Mouse (Mus musculus) liver, embryonic 15.5 days (tissue): Measurements from ENCODE around the gene Gm572. TPM values are rescaled to one million over a fixed set of nuclear protein-coding genes. Genes with fewer than 3 reads are reported as not detected.

ENCODE experiments used
- ATAC-seq: fragments of 200-750 bp; cut with Nextera tagmentation; 2 replicates; pipeline ENCODE4 v1.8.0; 2017; ENCODE audit warnings: moderate number of reproducible peaks, mild to moderate bottlenecking, moderate library complexity; ENCODE audit not compliant: insufficient read depth
- H3K27ac ChIP-seq: fragments of 300-500 bp; sonication (generic); replicated peaks from 2 replicates; pipeline ENCODE4 v1.5.1; 2015; ENCODE audit warnings: mild to moderate bottlenecking, inconsistent platforms
- H3K27me3 ChIP-seq: fragments of 300-500 bp; sonication (generic); 2 replicates; pipeline ENCODE4 v1.6.1; 2015; ENCODE audit warnings: mild to moderate bottlenecking, inconsistent platforms
- H3K36me3 ChIP-seq: fragments of 300-500 bp; sonication (generic); replicated peaks from 2 replicates; pipeline ENCODE4 v1.6.1; 2015; ENCODE audit warnings: moderate library complexity, mild to moderate bottlenecking, inconsistent platforms
- H3K4me1 ChIP-seq: fragments of 300-500 bp; sonication (generic); replicated peaks from 2 replicates; pipeline ENCODE4 v1.6.1; 2015; ENCODE audit warnings: inconsistent platforms
- H3K4me2 ChIP-seq: fragments of 300-500 bp; sonication (generic); 2 replicates; pipeline ENCODE4 v1.6.1; 2015; ENCODE audit warnings: moderate library complexity, mild to moderate bottlenecking, inconsistent platforms
- H3K4me3 ChIP-seq: fragments of 300-500 bp; sonication (generic); replicated peaks from 2 replicates; pipeline ENCODE4 v1.5.1; 2015; ENCODE audit warnings: mild to moderate bottlenecking, inconsistent platforms
- H3K9ac ChIP-seq: fragments of 300-500 bp; sonication (generic); 2 replicates; pipeline ENCODE4 v1.6.1; 2015; ENCODE audit warnings: moderate library complexity, mild to moderate bottlenecking, inconsistent platforms
- H3K9me3 ChIP-seq: fragments of 300-500 bp; sonication (generic); replicated peaks from 2 replicates; pipeline ENCODE4 v1.6.1; 2016; ENCODE audit warnings: inconsistent platforms
- WGBS: fragments of 180-500 bp; shearing (Covaris S2); methylation state at CpG from one replicate; pipeline ENCODE4 v1.1.7; 2015; ENCODE audit warnings: mixed read lengths; ENCODE audit not compliant: insufficient replicate concordance; 5-methylcytosine and 5-hydroxymethylcytosine counted together
- polyA plus RNA-seq: library from polyadenylated mRNA; unstranded; fragments of >200 nt; fragmentation: Nextera tagmentation; extraction: Ambion mirVana; gene quantifications from 2 replicates; pipeline ENCODE4 v1.2.1, GENCODE M21; 2015

Gm572 gene
- polyA plus RNA-seq, 1 experiment from 2014 or later, result not detected

DNA sequence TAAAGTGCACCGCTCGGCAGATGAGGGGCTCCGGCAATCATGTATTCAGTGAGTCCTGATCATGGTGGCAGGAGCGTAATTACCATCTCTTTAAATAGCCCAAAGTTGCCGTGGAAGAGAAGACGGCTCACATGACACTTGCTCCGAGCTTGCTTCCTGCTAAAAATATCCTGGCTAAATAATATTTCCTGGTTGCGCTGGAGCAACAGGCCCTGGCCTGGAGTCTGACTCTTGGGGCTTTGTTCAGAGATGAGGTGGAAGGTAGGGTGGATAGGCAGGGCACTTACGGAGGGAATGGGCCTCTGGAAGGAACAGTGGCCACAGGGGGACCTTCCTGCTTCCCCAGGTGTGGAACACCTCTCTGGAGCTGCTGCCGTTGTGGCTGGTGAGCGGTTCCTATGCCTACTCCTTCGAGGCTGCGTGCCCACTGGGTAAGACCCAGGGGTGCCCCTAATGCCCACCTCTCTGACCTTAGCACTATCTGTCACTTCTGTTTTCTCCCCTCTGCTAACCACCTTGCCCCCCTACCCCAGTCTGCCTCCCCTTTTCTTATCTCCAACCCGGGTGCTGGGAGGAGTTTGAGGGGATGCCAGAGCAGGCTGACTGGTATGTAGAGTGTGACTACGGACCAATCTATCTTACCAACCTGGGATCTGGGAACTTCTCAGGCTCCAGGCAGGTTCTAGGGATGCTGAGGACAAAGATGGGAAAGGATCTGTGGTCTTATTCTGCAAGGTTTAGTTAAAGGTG is 24.1 kb downstream of the Gm572 start:
- Histone ChIP-seq H3K4me2 (no peak overlapping the region), H3K9me3 (no peaks in the 10 kb centered on the region), H3K4me3 (no peak overlapping the region), H3K36me3 (no peaks in the 10 kb centered on the region), H3K27me3 (peaks cover 22% of the 10 kb centered on the region), H3K9ac (no peak overlapping the region), H3K27ac (no peak overlapping the region), H3K4me1 (peaks cover 22% of the 10 kb centered on the region)
- ATAC-seq, result no peak
- 74% methylated on average over 15 of the region's 15 CpGs for WGBS

DNA sequence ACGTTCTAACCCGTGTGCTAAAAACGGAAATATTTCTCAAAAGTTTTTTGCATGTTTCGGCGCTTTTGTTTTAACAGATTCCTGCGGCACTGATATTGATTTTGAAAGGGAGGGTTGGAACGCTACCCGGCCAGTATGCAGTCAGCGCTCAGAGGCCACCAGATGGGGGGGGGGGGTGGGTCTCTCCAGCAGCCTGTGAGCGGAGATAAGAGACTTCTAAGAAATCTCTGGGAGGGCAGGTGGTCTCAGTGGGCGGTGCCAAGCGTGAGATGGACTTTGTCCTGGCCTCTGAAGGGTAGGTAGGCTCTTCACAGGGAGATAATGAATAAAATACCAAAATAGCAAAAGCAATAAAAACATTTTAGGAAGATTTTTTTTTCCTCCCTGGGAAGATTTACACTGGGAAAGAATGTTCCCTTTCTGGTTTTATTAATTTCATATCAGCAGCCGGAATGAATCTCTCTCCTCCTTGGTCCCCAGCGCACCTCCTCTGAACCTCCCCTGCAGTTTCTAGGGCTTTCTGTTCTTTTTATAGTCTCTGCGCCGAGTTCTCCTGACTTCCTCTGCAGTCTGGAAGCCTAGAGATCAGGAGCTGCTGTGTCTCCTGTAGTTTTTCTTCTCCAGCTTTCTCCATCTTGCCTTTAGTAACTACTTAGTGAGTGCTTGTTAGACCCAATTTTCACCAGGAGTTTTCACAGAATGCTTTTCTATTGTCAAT is 28.3 kb downstream of the Gm572 start:
- WGBS, result 3% methylated on average over 16 of the region's 16 CpGs
- ATAC-seq, result peak; percentile 79
- Histone ChIP-seq H3K4me2 (peak overlapping the region; percentile 58), H3K4me3 (peak overlapping the region; percentile 17; the same call in 1 of the 2 replicates), H3K27ac (no peak overlapping the region), H3K9me3 (no peaks in the 10 kb centered on the region), H3K9ac (no peak overlapping the region), H3K36me3 (no peaks in the 10 kb centered on the region), H3K27me3 (peaks cover 22% of the 10 kb centered on the region), H3K4me1 (peaks cover 35% of the 10 kb centered on the region)

DNA sequence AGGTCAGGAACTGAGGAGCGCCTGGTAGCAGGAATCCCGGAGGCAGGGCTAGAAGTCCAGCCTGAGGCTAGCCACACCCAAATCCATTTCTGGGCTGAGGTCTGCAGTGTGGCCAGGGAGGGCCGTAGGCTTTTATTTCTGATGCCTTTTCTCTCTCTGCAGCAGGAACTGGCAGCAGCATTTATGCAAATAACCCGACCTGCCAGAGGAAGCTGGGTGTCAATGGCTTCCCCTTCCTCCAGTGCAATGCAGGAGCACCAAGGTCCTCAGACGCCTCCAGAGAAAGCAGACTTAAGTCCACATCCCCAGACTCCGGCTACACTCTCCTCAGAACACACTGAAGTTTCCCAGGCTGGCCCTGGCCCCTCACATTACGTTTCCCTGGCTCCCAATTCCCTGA is 31.9 kb downstream of the Gm572 start:
- no peak overlapping the region for H3K27ac ChIP-seq
- WGBS, result 36% methylated on average over 7 of the region's 7 CpGs
- H3K9ac ChIP-seq, result no peak overlapping the region
- no peak for ATAC-seq
- peaks cover 54% of the 10 kb centered on the region for H3K4me1 ChIP-seq
- H3K4me3 ChIP-seq, result no peak overlapping the region
- H3K4me2 ChIP-seq, result no peak overlapping the region
- H3K27me3 ChIP-seq, result peaks cover 22% of the 10 kb centered on the region
- no peaks in the 10 kb centered on the region for H3K9me3 ChIP-seq
- H3K36me3 ChIP-seq, result no peaks in the 10 kb centered on the region

DNA sequence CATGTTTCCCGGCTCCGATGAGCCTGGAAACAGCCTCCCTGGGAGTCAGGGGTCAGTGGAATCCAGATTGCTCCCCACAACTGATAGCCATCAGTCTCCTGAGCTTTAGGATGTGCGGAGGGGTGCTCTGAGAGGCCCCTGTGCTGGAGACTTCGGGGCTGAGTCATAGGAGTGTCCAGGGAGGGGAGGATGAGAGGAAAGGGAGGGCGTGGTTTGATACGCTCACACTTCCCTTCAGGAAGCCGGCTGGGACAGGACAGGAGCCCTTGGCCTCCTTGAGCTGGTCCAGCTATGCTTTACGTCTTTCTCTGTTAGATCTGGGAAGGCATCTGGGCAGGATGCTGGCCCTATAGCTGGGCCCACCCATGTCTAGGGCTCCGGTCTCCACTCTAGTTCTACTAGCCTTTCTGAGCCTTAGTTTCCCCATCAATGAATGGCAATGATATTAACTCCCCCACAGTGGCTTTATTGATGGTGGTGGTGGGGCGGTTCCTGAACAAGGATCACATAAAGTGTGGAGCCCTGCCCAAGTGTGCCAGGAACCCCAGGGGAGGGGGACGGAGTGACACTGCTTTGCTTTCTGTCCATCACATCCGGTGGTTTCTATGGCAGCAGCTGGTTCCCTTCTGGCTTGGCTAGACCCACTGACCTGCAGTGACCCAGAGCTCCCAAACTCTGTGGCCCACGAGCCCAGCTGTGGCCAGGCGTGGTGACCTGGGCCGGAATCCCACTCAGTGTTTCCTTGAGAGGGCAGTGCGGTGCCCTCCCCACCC is 33.3 kb downstream of the Gm572 start:
- peak; percentile 23; the same call in 1 of the 2 replicates for ATAC-seq
- Histone ChIP-seq H3K9me3 (no peaks in the 10 kb centered on the region), H3K4me3 (no peak overlapping the region), H3K27ac (no peak overlapping the region), H3K9ac (no peak overlapping the region), H3K36me3 (no peaks in the 10 kb centered on the region), H3K4me1 (peaks cover 53% of the 10 kb centered on the region), H3K27me3 (peaks cover 22% of the 10 kb centered on the region), H3K4me2 (no peak overlapping the region)
- WGBS, result 29% methylated on average over 15 of the region's 16 CpGs

DNA sequence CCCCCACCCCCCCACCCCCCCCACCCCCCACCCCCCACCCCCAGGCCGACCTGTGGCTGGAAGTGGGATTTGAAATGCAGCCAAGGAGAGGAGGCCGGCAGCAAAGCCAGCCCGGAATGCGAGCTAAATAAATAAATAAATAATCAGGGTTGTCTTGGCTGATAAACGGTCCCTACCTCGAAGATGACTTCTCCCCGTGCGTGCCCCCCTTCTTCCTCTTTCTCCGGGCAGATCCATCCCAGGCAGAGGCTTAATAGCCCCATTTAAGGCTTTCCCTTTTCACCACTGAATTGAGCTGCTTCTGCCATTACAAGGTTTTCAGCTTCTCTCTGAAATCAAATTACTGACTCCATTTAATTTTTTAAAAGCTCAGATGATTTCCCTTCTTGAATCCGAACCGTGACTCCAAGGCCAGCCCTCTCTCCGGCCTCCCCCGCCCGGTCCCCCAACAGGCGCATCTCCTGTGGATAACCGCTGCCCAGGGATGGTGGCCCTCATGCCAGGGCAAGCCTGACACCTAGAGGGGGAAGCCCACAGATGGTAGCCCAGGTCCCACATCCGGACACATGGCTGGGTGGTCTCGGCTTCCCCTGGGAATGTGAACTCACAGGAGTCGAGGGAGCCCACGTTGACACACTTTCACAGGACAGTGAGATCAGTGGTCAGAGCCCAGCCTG is 34.0 kb downstream of the Gm572 start:
- H3K4me3 ChIP-seq, result no peak overlapping the region
- H3K27me3 ChIP-seq, result peaks cover 22% of the 10 kb centered on the region
- H3K4me1 ChIP-seq, result peaks cover 53% of the 10 kb centered on the region
- 41% methylated on average over 20 of the region's 20 CpGs for WGBS
- H3K4me2 ChIP-seq, result no peak overlapping the region
- H3K27ac ChIP-seq, result no peak overlapping the region
- H3K9me3 ChIP-seq, result no peaks in the 10 kb centered on the region
- H3K36me3 ChIP-seq, result no peaks in the 10 kb centered on the region
- no peak overlapping the region for H3K9ac ChIP-seq
- no peak for ATAC-seq

DNA sequence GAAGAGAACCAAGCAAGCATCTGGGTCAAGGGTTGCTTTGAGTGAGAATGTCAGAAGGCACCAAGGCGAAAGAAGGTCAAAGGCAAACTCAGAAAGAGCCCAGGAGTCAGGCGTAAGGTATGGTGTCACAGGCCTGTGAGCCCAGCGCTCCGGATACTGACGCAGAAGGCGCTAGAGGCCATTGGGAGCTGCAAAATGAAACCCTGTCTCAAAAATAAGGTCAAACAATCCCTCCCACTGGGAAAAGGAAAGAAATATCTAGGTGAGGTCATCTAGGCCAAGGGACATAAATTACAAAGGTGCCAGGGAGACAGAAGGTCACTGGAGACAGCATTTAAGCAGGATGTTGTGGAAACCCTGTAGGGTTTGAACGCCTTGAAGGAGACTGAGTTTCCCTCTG is 35.0 kb downstream of the Gm572 start:
- Histone ChIP-seq H3K9ac (no peak overlapping the region), H3K36me3 (no peaks in the 10 kb centered on the region), H3K27me3 (peaks cover 17% of the 10 kb centered on the region), H3K9me3 (no peaks in the 10 kb centered on the region), H3K4me1 (peaks cover 54% of the 10 kb centered on the region), H3K4me3 (no peak overlapping the region), H3K27ac (no peak overlapping the region), H3K4me2 (no peak overlapping the region)
- ATAC-seq, result no peak
- WGBS, result 84% methylated on average over 7 of the region's 7 CpGs

DNA sequence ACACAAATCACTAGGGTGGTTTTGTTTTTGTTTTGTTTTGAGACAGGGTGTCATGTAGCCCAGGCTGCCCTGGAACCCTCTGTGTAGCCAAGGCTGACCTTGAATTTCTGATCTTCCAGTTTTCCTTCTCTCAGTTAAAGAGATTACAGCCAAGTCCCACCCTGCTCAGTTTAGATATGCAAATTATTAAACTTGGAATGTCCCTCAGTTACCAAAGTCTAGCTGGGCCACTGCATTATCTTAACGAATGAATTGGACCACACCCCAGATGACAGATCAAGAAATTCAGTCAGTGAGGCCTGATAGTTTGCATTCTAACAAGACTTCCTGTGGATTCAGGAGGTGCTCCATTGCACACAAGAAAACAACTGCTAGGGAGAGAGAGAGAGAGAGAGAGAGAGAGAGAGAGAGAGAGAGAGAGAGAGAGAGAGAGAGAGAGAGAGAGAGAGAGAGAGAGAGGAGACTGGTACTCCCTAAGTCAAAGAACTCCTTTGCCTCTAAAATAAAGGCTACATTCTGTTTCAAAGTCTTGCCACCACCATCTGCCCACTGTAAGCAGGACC is 37.5 kb downstream of the Gm572 start:
- no peak overlapping the region for H3K9ac ChIP-seq
- H3K36me3 ChIP-seq, result no peaks in the 10 kb centered on the region
- peaks cover 51% of the 10 kb centered on the region for H3K4me1 ChIP-seq
- ATAC-seq, result peak; percentile 80
- peak overlapping the region; percentile 75 for H3K27ac ChIP-seq
- 9% methylated on average over 1 of the region's 1 CpGs for WGBS
- no peaks in the 10 kb centered on the region for H3K9me3 ChIP-seq
- H3K4me3 ChIP-seq, result no peak overlapping the region
- H3K27me3 ChIP-seq, result peaks cover 12% of the 10 kb centered on the region; the same call in 1 of the 2 replicates
- H3K4me2 ChIP-seq, result peak overlapping the region; percentile 72

DNA sequence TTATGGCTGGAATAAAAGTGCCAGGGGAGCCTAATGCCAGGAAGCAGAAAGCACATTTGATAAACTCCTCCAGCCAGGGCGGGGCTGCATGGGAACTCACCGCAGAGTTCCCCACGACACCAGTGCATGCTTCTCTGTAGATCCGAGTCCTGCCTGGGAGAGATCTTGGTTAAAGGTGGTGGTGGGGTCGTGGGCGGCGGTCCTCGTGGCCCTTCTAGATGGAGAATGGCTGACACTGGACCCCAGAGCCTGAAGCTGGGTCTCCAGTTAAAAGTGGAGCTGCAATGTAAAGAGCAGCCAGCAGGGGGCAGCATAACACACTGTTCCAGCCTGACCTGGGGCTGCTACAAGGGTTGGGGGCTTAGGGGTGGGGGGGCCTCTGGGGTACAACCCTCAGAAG is 38.3 kb downstream of the Gm572 start:
- Histone ChIP-seq H3K9ac (peak overlapping the region; percentile 36; the same call in 1 of the 2 replicates), H3K27ac (peak overlapping the region; percentile 75), H3K27me3 (peaks cover 11% of the 10 kb centered on the region; the same call in 1 of the 2 replicates), H3K9me3 (no peaks in the 10 kb centered on the region), H3K36me3 (no peaks in the 10 kb centered on the region), H3K4me2 (peak overlapping the region; percentile 72), H3K4me1 (peaks cover 45% of the 10 kb centered on the region), H3K4me3 (peak overlapping the region; percentile 44)
- WGBS, result 7% methylated on average over 8 of the region's 8 CpGs
- 0 out of 2 replicates have a peak, but pooled peaks have one; percentile 32 for ATAC-seq

DNA sequence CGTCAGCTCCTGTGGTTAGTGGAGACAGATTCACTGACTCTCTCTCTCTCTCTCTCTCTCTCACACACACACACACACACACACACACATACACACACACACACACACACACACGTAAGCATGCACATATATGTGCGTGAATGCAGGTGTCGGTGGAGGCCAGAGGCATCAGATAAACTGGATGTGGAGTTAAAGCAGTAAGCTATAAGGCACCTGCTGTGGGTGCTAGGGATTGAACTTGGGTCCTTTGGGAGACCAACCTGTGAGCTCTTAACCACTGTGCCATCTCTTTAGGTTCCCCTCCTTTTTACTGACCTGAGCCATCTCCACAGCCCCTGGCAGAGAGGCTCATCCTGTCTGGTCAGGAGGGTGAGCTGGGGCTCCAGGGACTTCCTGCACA is 39.8 kb downstream of the Gm572 start:
- H3K9ac ChIP-seq, result no peak overlapping the region
- no peak overlapping the region for H3K4me2 ChIP-seq
- H3K4me3 ChIP-seq, result no peak overlapping the region
- ATAC-seq, result no peak
- 79% methylated on average over 4 of the region's 4 CpGs for WGBS
- H3K27ac ChIP-seq, result no peak overlapping the region
- H3K36me3 ChIP-seq, result no peaks in the 10 kb centered on the region
- H3K9me3 ChIP-seq, result no peaks in the 10 kb centered on the region
- H3K4me1 ChIP-seq, result peaks cover 40% of the 10 kb centered on the region
- peaks cover 24% of the 10 kb centered on the region for H3K27me3 ChIP-seq

DNA sequence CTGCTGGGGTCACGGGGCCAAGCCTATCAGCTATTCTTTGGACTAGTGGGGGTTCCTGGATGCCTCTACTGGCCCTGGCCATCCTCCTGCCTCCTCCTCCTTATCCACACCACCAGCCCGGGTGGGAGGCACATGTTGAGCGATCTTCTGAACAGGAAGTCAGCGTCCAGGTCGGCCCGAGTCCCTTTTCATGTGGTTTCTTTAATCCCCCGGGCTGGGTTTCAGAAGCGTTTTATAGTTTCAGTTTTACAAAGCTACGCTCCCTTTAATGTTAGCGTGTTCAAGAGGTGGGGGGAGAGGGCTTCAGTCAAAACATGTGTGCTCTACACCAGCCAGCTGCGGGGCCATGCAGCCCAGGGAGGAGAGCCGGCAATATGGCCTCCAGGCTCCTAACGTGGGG is 40.4 kb downstream of the Gm572 start:
- ATAC-seq, result no peak
- peaks cover 29% of the 10 kb centered on the region for H3K27me3 ChIP-seq
- H3K4me2 ChIP-seq, result no peak overlapping the region
- H3K27ac ChIP-seq, result no peak overlapping the region
- peaks cover 40% of the 10 kb centered on the region for H3K4me1 ChIP-seq
- no peaks in the 10 kb centered on the region for H3K36me3 ChIP-seq
- no peak overlapping the region for H3K9ac ChIP-seq
- no peaks in the 10 kb centered on the region for H3K9me3 ChIP-seq
- WGBS, result 34% methylated on average over 13 of the region's 13 CpGs
- no peak overlapping the region for H3K4me3 ChIP-seq
